Mouse (Mus musculus): ENCODE data around the gene Clec2d.
"Not testable (repeated sequence)": the region's sequence is repeated elsewhere in the genome, so short reads cannot be mapped to it uniquely, and the experiment has no call there.

Clec2d gene

DNA sequence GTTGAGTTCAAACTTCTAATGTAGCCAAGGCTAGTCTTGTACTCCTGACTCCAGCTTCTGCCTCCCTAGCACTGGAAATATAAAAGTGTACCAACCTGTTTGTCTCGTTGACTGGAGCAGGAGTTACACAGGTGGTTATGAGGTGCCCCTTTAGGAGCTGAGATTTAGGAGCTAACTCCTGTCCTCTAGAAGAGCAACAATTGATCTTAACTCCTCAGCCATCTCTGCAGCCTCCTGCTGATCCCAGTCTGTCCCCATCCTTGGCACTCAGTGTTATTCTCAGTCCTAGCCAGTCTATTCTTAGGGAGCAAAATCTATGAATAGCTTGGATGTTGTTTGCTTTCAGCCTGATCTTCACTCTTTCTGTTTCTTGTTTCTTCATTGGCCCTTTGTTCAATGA, 2.1 kb downstream of the Clec2d start:
- peaks cover 13% of the 10 kb centered on the region for H3K4me1 ChIP-seq (replicated peaks; ENCODE audit: low read depth, low read length)

GRCm38 (mm10) chr6:129184001-129184400, 3.6 kb downstream of the Clec2d start:
- not testable (repeated sequence) for H3K36me3 ChIP-seq (ENCODE audit: insufficient read depth, low read length)

More for the DNA sequence above, 2.1 kb downstream of the Clec2d start:
- Histone ChIP-seq H3K9me3 (ENCODE audit: low read length) (no peaks in the 10 kb centered on the region), H3K36me3 (ENCODE audit: insufficient read depth, low read length) (no peaks in the 10 kb centered on the region), H3K4me3 (replicated peaks; ENCODE audit: low read length) (no peak overlapping the region), H3K27me3 (ENCODE audit: insufficient read depth, low read length) (no peaks in the 10 kb centered on the region)
- no peak for TF ChIP-seq CTCF (conservative IDR thresholded peaks at IDR 0.05; ENCODE audit: low read length)
- TF ChIP-seq NANOG (IDR thresholded peaks at IDR 0.05; ENCODE audit: borderline replicate concordance, low read length): no peak
- no peak for TF ChIP-seq POU5F1 (IDR thresholded peaks at IDR 0.05; ENCODE audit: borderline replicate concordance, low read length)

GRCm38 (mm10) chr6:129184788-129185187, 4.4 kb downstream of the Clec2d start:
- H3K36me3 ChIP-seq (ENCODE audit: insufficient read depth, low read length): no peaks in the 10 kb centered on the region
- no peak overlapping the region for H3K4me3 ChIP-seq (replicated peaks; ENCODE audit: low read length)
- no peaks in the 10 kb centered on the region for H3K27me3 ChIP-seq (ENCODE audit: insufficient read depth, low read length)
- no peak for TF ChIP-seq NANOG (IDR thresholded peaks at IDR 0.05; ENCODE audit: borderline replicate concordance, low read length)
- H3K4me1 ChIP-seq (replicated peaks; ENCODE audit: low read depth, low read length): peaks cover 10% of the 10 kb centered on the region
- peaks cover 18% of the 10 kb centered on the region for H3K9me3 ChIP-seq (ENCODE audit: low read length)

More at GRCm38 (mm10) chr6:129184001-129184400, 3.6 kb downstream of the Clec2d start:
- H3K27me3 ChIP-seq (ENCODE audit: insufficient read depth, low read length); H3K4me3 ChIP-seq (replicated peaks; ENCODE audit: low read length): not testable (repeated sequence)
- Histone ChIP-seq H3K9me3 (ENCODE audit: low read length) (peaks cover 10% of the 10 kb centered on the region; the same call in 1 of the 2 replicates), H3K4me1 (replicated peaks; ENCODE audit: low read depth, low read length) (peaks cover 13% of the 10 kb centered on the region)

DNA sequence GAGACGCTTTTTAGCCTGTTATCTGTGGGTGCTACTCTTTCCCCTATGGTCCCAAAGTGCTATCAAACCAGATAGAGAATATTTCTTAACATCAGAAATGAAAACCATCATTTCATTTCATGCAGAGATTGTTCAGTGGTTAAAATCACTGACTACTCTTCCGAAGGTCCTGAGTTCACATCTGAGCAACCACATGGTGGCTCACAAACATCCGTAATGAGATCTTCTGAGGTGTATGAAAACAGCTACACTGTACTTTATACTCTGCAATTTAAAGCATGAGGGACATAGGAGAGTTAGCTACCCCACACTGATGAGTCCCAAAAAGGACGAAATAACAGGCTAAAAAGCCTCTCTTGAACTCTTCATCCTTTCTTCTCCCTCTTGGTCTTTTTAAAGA, 5.6 kb downstream of the Clec2d start:
- Histone ChIP-seq H3K4me3 (replicated peaks; ENCODE audit: low read length) (no peak overlapping the region), H3K4me1 (replicated peaks; ENCODE audit: low read depth, low read length) (peaks cover 8% of the 10 kb centered on the region), H3K36me3 (ENCODE audit: insufficient read depth, low read length) (no peaks in the 10 kb centered on the region), H3K27me3 (ENCODE audit: insufficient read depth, low read length) (no peaks in the 10 kb centered on the region), H3K9me3 (ENCODE audit: low read length) (peaks cover 21% of the 10 kb centered on the region)
- TF ChIP-seq POU5F1 (IDR thresholded peaks at IDR 0.05; ENCODE audit: borderline replicate concordance, low read length): no peak
- no peak for TF ChIP-seq CTCF (conservative IDR thresholded peaks at IDR 0.05; ENCODE audit: low read length)
- no peak for TF ChIP-seq NANOG (IDR thresholded peaks at IDR 0.05; ENCODE audit: borderline replicate concordance, low read length)

DNA sequence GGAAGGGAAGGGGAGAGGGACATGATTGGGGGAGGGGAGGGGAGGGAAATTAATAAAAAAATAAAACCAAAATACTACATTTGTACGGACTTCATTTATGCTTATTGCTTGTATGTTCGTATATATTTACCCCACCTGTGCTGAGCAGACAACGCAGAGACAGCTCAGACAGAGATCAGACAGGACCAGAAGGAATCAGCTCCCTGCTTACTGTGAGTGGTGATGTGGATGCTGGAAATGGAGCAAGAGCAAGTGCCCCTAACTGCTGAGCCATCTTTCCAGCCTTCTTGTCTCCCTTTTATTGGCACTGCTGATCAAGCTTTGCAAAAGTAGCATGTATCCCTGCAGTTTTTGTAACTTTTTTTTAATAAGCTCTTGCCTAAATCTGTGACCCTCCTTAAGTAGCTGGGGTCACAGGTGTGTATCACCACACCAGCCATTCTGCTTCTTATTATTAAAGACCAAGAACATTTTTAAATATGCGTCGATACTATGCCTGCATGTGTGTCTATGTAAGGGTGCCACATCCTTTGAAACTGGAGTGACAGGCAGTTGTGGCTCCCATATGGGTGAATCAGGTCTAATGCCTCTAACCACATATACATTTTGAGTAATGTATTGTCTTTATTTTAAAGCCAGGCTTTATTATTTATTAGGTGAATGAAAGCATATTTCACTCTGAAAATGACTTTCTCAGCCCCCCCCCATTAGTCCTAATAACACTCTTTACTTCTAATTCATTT, 6.2 kb downstream of the Clec2d start:
- TF ChIP-seq POU5F1 (IDR thresholded peaks at IDR 0.05; ENCODE audit: borderline replicate concordance, low read length) (no peak), NANOG (IDR thresholded peaks at IDR 0.05; ENCODE audit: borderline replicate concordance, low read length) (no peak), CTCF (conservative IDR thresholded peaks at IDR 0.05; ENCODE audit: low read length) (no peak)
- Histone ChIP-seq H3K9me3 (ENCODE audit: low read length) (peaks cover 21% of the 10 kb centered on the region), H3K27me3 (ENCODE audit: insufficient read depth, low read length) (no peaks in the 10 kb centered on the region), H3K4me1 (replicated peaks; ENCODE audit: low read depth, low read length) (peaks cover 6% of the 10 kb centered on the region), H3K36me3 (ENCODE audit: insufficient read depth, low read length) (no peaks in the 10 kb centered on the region), H3K4me3 (replicated peaks; ENCODE audit: low read length) (no peak overlapping the region)

DNA sequence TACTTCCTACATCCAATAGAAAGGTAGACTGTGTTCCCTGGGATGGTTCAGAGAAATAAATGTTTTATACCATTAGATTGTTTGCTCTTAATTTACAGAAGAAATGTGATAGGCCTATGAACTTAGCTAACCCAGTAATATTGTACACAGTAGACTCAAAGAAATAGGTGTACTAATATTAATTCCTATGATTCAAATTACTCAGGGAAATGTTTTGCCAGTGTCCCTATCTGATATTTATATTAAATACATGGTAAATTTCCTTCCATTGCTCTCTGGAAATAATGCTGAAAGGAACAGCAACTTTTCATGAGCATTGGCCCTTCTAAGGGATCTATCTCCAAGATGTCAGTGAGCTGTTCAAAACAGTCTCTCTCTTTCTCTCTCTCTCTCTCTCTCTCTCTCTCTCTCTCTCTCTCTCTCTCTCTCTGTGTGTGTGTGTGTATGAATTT, 6.8 kb downstream of the Clec2d start:
- Histone ChIP-seq H3K27me3 (ENCODE audit: insufficient read depth, low read length) (no peaks in the 10 kb centered on the region), H3K9me3 (ENCODE audit: low read length) (peaks cover 21% of the 10 kb centered on the region), H3K4me3 (replicated peaks; ENCODE audit: low read length) (no peak overlapping the region), H3K36me3 (ENCODE audit: insufficient read depth, low read length) (no peaks in the 10 kb centered on the region), H3K4me1 (replicated peaks; ENCODE audit: low read depth, low read length) (0 out of 2 replicates have a peak, but pooled peaks cover 4% of the 10 kb centered on the region)
- TF ChIP-seq NANOG (IDR thresholded peaks at IDR 0.05; ENCODE audit: borderline replicate concordance, low read length) (no peak), POU5F1 (IDR thresholded peaks at IDR 0.05; ENCODE audit: borderline replicate concordance, low read length) (no peak), CTCF (conservative IDR thresholded peaks at IDR 0.05; ENCODE audit: low read length) (no peak)

GRCm38 (mm10) chr6:129187816-129188215, 7.4 kb downstream of the Clec2d start:
- peaks cover 21% of the 10 kb centered on the region for H3K9me3 ChIP-seq (ENCODE audit: low read length)
- not testable (repeated sequence) for H3K4me3 ChIP-seq (replicated peaks; ENCODE audit: low read length); H3K27me3 ChIP-seq (ENCODE audit: insufficient read depth, low read length); H3K36me3 ChIP-seq (ENCODE audit: insufficient read depth, low read length); H3K4me1 ChIP-seq (replicated peaks; ENCODE audit: low read depth, low read length)

GRCm38 (mm10) chr6:129193431-129193830, 13.0 kb downstream of the Clec2d start:
- H3K4me1 ChIP-seq (replicated peaks; ENCODE audit: low read depth, low read length): no peaks in the 10 kb centered on the region
- no peak overlapping the region for H3K4me3 ChIP-seq (replicated peaks; ENCODE audit: low read length)
- TF ChIP-seq NANOG (IDR thresholded peaks at IDR 0.05; ENCODE audit: borderline replicate concordance, low read length): no peak
- no peak for TF ChIP-seq CTCF (conservative IDR thresholded peaks at IDR 0.05; ENCODE audit: low read length)
- no peak for TF ChIP-seq POU5F1 (IDR thresholded peaks at IDR 0.05; ENCODE audit: borderline replicate concordance, low read length)
- H3K9me3 ChIP-seq (ENCODE audit: low read length): peaks cover 29% of the 10 kb centered on the region
- no peaks in the 10 kb centered on the region for H3K36me3 ChIP-seq (ENCODE audit: insufficient read depth, low read length)
- H3K27me3 ChIP-seq (ENCODE audit: insufficient read depth, low read length): no peaks in the 10 kb centered on the region

- not testable (repeated sequence) for H3K4me1 ChIP-seq (replicated peaks; ENCODE audit: low read depth, low read length); H3K27me3 ChIP-seq (ENCODE audit: insufficient read depth, low read length); H3K4me3 ChIP-seq (replicated peaks; ENCODE audit: low read length); H3K36me3 ChIP-seq (ENCODE audit: insufficient read depth, low read length)
- H3K9me3 ChIP-seq (ENCODE audit: low read length): peaks cover 42% of the 10 kb centered on the region
These were observed 19.7 kb downstream of the Clec2d start for GRCm38 (mm10) chr6:129200066-129200465.
